Mouse (Mus musculus): Measurements from ENCODE around the gene Ogfr. TPM values are rescaled to one million over a fixed set of nuclear protein-coding genes. Genes with fewer than 3 reads are reported as not detected.

Ogfr gene
- polyA plus RNA-seq (2011; ENCODE audit: insufficient read depth, insufficient read length, low read depth, missing spikeins): 47.3 and 56.6 TPM in 2 replicates

GRCm38 (mm10) chr2:180589123-180589831 is at the start of gene Ogfr:
Ogfr (plus strand) TSS chr2:180589245.
- peaks cover 18% of the 10 kb centered on the region for H3K36me3 ChIP-seq (ENCODE audit: control insufficient read depth, insufficient read depth, low read length, poor library complexity, severe bottlenecking)
- TF ChIP-seq CTCF (IDR thresholded peaks at IDR 0.05; ENCODE audit: low read depth, low read length) (no peak), POLR2A (IDR thresholded peaks at IDR 0.05; ENCODE audit: insufficient read depth, low read length) (no peak), EP300 (IDR thresholded peaks at IDR 0.05; ENCODE audit: insufficient read depth, low read depth, low read length) (no peak)

GRCm38 (mm10) chr2:180543675-180544074 is 45.4 kb upstream of the Ogfr start:
- H3K27me3 ChIP-seq (ENCODE audit: control insufficient read depth, insufficient read depth, low read length, poor library complexity, severe bottlenecking): no peaks in the 10 kb centered on the region
- H3K4me3 ChIP-seq (ENCODE audit: low read depth, low read length): no peak overlapping the region
- H3K27ac ChIP-seq (ENCODE audit: insufficient read depth, low read length): no peak overlapping the region
- H3K36me3 ChIP-seq (ENCODE audit: control insufficient read depth, insufficient read depth, low read length, poor library complexity, severe bottlenecking): no peaks in the 10 kb centered on the region
- no peak for TF ChIP-seq POLR2A (IDR thresholded peaks at IDR 0.05; ENCODE audit: insufficient read depth, low read length)
- no peak for TF ChIP-seq EP300 (IDR thresholded peaks at IDR 0.05; ENCODE audit: insufficient read depth, low read depth, low read length)
- TF ChIP-seq CTCF (IDR thresholded peaks at IDR 0.05; ENCODE audit: low read depth, low read length): no peak
- H3K4me1 ChIP-seq (ENCODE audit: control insufficient read depth, insufficient read depth, low read length): no peaks in the 10 kb centered on the region
- no peaks in the 10 kb centered on the region for H3K9me3 ChIP-seq (replicated peaks; ENCODE audit: control insufficient read depth, insufficient read depth, low read length, poor library complexity, severe bottlenecking)
- no peak overlapping the region for H3K9ac ChIP-seq (ENCODE audit: low read depth, poor library complexity, severe bottlenecking)

More at GRCm38 (mm10) chr2:180589123-180589831, at the start of gene Ogfr:
- Histone ChIP-seq H3K27me3 (ENCODE audit: control insufficient read depth, insufficient read depth, low read length, poor library complexity, severe bottlenecking) (no peaks in the 10 kb centered on the region), H3K4me1 (ENCODE audit: control insufficient read depth, insufficient read depth, low read length) (no peaks in the 10 kb centered on the region), H3K27ac (ENCODE audit: insufficient read depth, low read length) (no peak within 1 kb of the TSS), H3K9ac (ENCODE audit: low read depth, poor library complexity, severe bottlenecking) (peak within 1 kb of the TSS; percentile 34), H3K9me3 (replicated peaks; ENCODE audit: control insufficient read depth, insufficient read depth, low read length, poor library complexity, severe bottlenecking) (no peaks in the 10 kb centered on the region), H3K4me3 (ENCODE audit: low read depth, low read length) (peak within 1 kb of the TSS; percentile 76)

- Histone ChIP-seq H3K27ac (ENCODE audit: insufficient read depth, low read length) (no peak overlapping the region), H3K9ac (ENCODE audit: low read depth, poor library complexity, severe bottlenecking) (no peak overlapping the region), H3K36me3 (ENCODE audit: control insufficient read depth, insufficient read depth, low read length, poor library complexity, severe bottlenecking) (no peaks in the 10 kb centered on the region), H3K4me3 (ENCODE audit: low read depth, low read length) (no peak overlapping the region), H3K9me3 (replicated peaks; ENCODE audit: control insufficient read depth, insufficient read depth, low read length, poor library complexity, severe bottlenecking) (no peaks in the 10 kb centered on the region), H3K27me3 (ENCODE audit: control insufficient read depth, insufficient read depth, low read length, poor library complexity, severe bottlenecking) (no peaks in the 10 kb centered on the region), H3K4me1 (ENCODE audit: control insufficient read depth, insufficient read depth, low read length) (no peaks in the 10 kb centered on the region)
- TF ChIP-seq POLR2A (IDR thresholded peaks at IDR 0.05; ENCODE audit: insufficient read depth, low read length): no peak
- no peak for TF ChIP-seq EP300 (IDR thresholded peaks at IDR 0.05; ENCODE audit: insufficient read depth, low read depth, low read length)
- TF ChIP-seq CTCF (IDR thresholded peaks at IDR 0.05; ENCODE audit: low read depth, low read length): no peak
Observed at GRCm38 (mm10) chr2:180545046-180545445, 44.0 kb upstream of the Ogfr start.

- TF ChIP-seq CTCF (IDR thresholded peaks at IDR 0.05; ENCODE audit: low read depth, low read length) (no peak), POLR2A (IDR thresholded peaks at IDR 0.05; ENCODE audit: insufficient read depth, low read length) (no peak), EP300 (IDR thresholded peaks at IDR 0.05; ENCODE audit: insufficient read depth, low read depth, low read length) (no peak)
- Histone ChIP-seq H3K4me3 (ENCODE audit: low read depth, low read length) (no peak overlapping the region), H3K9ac (ENCODE audit: low read depth, poor library complexity, severe bottlenecking) (no peak overlapping the region)
Observed at GRCm38 (mm10) chr2:180547384-180548106, 41.5 kb upstream of the Ogfr start.

GRCm38 (mm10) chr2:180552340-180552739 is 36.7 kb upstream of the Ogfr start:
- Histone ChIP-seq H3K27ac (ENCODE audit: insufficient read depth, low read length) (no peak overlapping the region), H3K4me3 (ENCODE audit: low read depth, low read length) (no peak overlapping the region), H3K9ac (ENCODE audit: low read depth, poor library complexity, severe bottlenecking) (no peak overlapping the region), H3K36me3 (ENCODE audit: control insufficient read depth, insufficient read depth, low read length, poor library complexity, severe bottlenecking) (no peaks in the 10 kb centered on the region), H3K27me3 (ENCODE audit: control insufficient read depth, insufficient read depth, low read length, poor library complexity, severe bottlenecking) (no peaks in the 10 kb centered on the region), H3K4me1 (ENCODE audit: control insufficient read depth, insufficient read depth, low read length) (no peaks in the 10 kb centered on the region), H3K9me3 (replicated peaks; ENCODE audit: control insufficient read depth, insufficient read depth, low read length, poor library complexity, severe bottlenecking) (no peaks in the 10 kb centered on the region)
- TF ChIP-seq POLR2A (IDR thresholded peaks at IDR 0.05; ENCODE audit: insufficient read depth, low read length) (no peak), EP300 (IDR thresholded peaks at IDR 0.05; ENCODE audit: insufficient read depth, low read depth, low read length) (no peak), CTCF (IDR thresholded peaks at IDR 0.05; ENCODE audit: low read depth, low read length) (no peak)

More at GRCm38 (mm10) chr2:180547384-180548106, 41.5 kb upstream of the Ogfr start:
- no peaks in the 10 kb centered on the region for H3K4me1 ChIP-seq (ENCODE audit: control insufficient read depth, insufficient read depth, low read length)
- H3K36me3 ChIP-seq (ENCODE audit: control insufficient read depth, insufficient read depth, low read length, poor library complexity, severe bottlenecking): no peaks in the 10 kb centered on the region
- no peaks in the 10 kb centered on the region for H3K9me3 ChIP-seq (replicated peaks; ENCODE audit: control insufficient read depth, insufficient read depth, low read length, poor library complexity, severe bottlenecking)
- no peak overlapping the region for H3K27ac ChIP-seq (ENCODE audit: insufficient read depth, low read length)
- H3K27me3 ChIP-seq (ENCODE audit: control insufficient read depth, insufficient read depth, low read length, poor library complexity, severe bottlenecking): no peaks in the 10 kb centered on the region

- Histone ChIP-seq H3K27me3 (ENCODE audit: control insufficient read depth, insufficient read depth, low read length, poor library complexity, severe bottlenecking) (no peaks in the 10 kb centered on the region), H3K36me3 (ENCODE audit: control insufficient read depth, insufficient read depth, low read length, poor library complexity, severe bottlenecking) (no peaks in the 10 kb centered on the region), H3K4me3 (ENCODE audit: low read depth, low read length) (no peak overlapping the region), H3K4me1 (ENCODE audit: control insufficient read depth, insufficient read depth, low read length) (no peaks in the 10 kb centered on the region), H3K27ac (ENCODE audit: insufficient read depth, low read length) (no peak overlapping the region), H3K9me3 (replicated peaks; ENCODE audit: control insufficient read depth, insufficient read depth, low read length, poor library complexity, severe bottlenecking) (no peaks in the 10 kb centered on the region), H3K9ac (ENCODE audit: low read depth, poor library complexity, severe bottlenecking) (no peak overlapping the region)
- no peak for TF ChIP-seq EP300 (IDR thresholded peaks at IDR 0.05; ENCODE audit: insufficient read depth, low read depth, low read length)
Observed at GRCm38 (mm10) chr2:180555219-180555618, 33.8 kb upstream of the Ogfr start.

Measured in ES-Bruce4 (cell line).